Mouse (Mus musculus): ENCODE data around the gene 0610040J01Rik. TPM values are rescaled to one million over a fixed set of nuclear protein-coding genes. Genes with fewer than 3 reads are reported as not detected.
A peak's percentile ranks its signal among the peaks of the same experiment; 100 is the strongest.

The 0610040J01Rik gene
- polyA plus RNA-seq, 1 experiment from 2014 or later, result 3.6 TPM

DNA sequence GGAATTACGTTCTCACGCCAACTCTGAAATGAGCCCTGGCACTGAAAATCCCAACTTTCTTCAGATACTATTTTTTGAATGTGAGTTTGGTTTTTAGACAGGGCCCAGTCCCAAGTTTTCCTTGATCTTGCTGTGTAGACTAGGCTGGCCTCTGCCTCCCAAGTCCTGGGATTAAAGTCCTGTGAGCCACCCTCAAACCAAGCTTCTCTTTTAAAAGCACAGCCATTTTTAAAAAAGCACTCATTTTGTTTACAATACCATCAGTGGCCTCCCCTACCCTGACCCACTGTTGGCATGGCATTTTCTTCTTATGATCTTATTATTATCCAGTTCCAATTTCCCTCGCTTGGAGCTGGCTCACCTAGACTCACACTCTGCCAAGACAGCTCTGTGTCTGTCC is 22.3 kb downstream of the 0610040J01Rik start:
- no peak overlapping the region for H3K27ac ChIP-seq (replicated peaks)
- no peaks in the 10 kb centered on the region for H3K27me3 ChIP-seq
- 78% methylated on average over 3 of the region's 3 CpGs for WGBS
- no peaks in the 10 kb centered on the region for H3K36me3 ChIP-seq
- ATAC-seq (ENCODE audit: low FRiP score, low read depth), result no peak
- no peak overlapping the region for H3K4me3 ChIP-seq
- no peak overlapping the region for H3K4me2 ChIP-seq
- H3K4me1 ChIP-seq (replicated peaks), result no peaks in the 10 kb centered on the region
- H3K9me3 ChIP-seq, result no peaks in the 10 kb centered on the region
- H3K9ac ChIP-seq, result no peak overlapping the region

GRCm38 (mm10) chr5:63837115-63837514 is 25.0 kb downstream of the 0610040J01Rik start:
- Histone ChIP-seq H3K4me2 (no peak overlapping the region), H3K36me3 (no peaks in the 10 kb centered on the region), H3K9me3 (no peaks in the 10 kb centered on the region), H3K4me1 (replicated peaks) (no peaks in the 10 kb centered on the region), H3K27me3 (no peaks in the 10 kb centered on the region), H3K4me3 (no peak overlapping the region), H3K27ac (replicated peaks) (no peak overlapping the region), H3K9ac (no peak overlapping the region)
- 92% methylated on average over 5 of the region's 5 CpGs for WGBS
- no peak for ATAC-seq (ENCODE audit: low FRiP score, low read depth)

DNA sequence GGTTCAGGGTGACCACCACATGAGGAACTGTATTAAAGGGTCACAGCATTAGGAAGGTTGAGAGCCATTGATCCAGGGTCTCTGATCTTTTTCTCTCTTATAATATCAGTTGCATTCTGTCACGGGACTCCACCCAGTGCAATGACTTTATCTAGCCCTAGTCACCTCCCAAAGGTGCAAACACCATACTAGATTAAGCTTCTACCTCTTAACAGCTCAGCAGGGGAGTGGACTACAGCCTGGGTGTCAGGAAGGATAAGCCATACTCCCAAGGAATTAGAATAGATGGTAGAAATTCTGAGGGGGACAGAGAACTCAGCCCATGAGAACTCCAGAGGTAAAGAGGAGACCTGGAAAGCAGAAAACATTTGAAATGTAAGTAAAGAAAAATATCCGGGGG is 25.7 kb downstream of the 0610040J01Rik start:
- H3K4me3 ChIP-seq, result no peak overlapping the region
- no peak overlapping the region for H3K27ac ChIP-seq (replicated peaks)
- no peak for ATAC-seq (ENCODE audit: low FRiP score, low read depth)
- no peaks in the 10 kb centered on the region for H3K27me3 ChIP-seq
- no peak overlapping the region for H3K9ac ChIP-seq
- H3K9me3 ChIP-seq, result no peaks in the 10 kb centered on the region
- H3K4me1 ChIP-seq (replicated peaks), result no peaks in the 10 kb centered on the region
- H3K4me2 ChIP-seq, result no peak overlapping the region
- WGBS, result 95% methylated on average over 2 of the region's 2 CpGs
- no peaks in the 10 kb centered on the region for H3K36me3 ChIP-seq

DNA sequence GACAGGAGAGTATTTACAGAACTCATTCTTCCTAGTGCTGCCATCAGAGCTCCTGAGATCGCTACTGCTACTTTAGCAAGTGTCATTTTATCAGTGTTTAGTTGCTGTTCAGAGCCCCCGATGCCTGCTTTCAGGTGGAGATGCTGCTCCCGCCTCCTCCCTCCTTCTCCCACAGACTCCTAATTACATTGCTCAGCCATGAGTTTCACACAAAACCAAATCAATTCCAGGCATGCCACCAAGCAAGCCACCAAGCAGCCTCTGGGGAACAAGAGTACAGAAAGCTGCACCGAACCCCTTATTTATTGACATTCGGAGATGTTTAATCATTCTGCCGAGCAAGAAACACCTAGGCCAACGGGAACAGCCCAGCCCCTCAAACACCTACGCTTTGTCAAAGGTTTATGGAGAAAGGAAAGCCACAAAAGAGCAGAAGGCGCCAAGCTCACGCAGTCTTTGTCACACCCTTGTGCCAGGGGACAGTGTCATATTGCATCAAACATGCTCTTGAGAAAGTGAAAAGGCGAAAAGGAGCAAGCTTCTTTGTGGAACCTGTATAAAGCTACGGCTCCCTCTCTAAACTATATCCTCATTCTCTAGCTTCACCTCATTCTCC is 27.7 kb downstream of the 0610040J01Rik start:
- Histone ChIP-seq H3K9ac (no peak overlapping the region), H3K9me3 (no peaks in the 10 kb centered on the region), H3K27me3 (no peaks in the 10 kb centered on the region), H3K4me2 (no peak overlapping the region), H3K4me1 (replicated peaks) (no peaks in the 10 kb centered on the region), H3K4me3 (no peak overlapping the region), H3K27ac (replicated peaks) (peak overlapping the region; percentile 34; the same call in 1 of the 2 replicates), H3K36me3 (no peaks in the 10 kb centered on the region)
- WGBS, result 65% methylated on average over 12 of the region's 12 CpGs
- ATAC-seq (ENCODE audit: low FRiP score, low read depth), result 0 out of 2 replicates have a peak, but pooled peaks have one; percentile 6

- no peak overlapping the region for H3K4me2 ChIP-seq
Measured at GRCm38 (mm10) chr5:63847080-63847479, 34.9 kb downstream of the 0610040J01Rik start.

DNA sequence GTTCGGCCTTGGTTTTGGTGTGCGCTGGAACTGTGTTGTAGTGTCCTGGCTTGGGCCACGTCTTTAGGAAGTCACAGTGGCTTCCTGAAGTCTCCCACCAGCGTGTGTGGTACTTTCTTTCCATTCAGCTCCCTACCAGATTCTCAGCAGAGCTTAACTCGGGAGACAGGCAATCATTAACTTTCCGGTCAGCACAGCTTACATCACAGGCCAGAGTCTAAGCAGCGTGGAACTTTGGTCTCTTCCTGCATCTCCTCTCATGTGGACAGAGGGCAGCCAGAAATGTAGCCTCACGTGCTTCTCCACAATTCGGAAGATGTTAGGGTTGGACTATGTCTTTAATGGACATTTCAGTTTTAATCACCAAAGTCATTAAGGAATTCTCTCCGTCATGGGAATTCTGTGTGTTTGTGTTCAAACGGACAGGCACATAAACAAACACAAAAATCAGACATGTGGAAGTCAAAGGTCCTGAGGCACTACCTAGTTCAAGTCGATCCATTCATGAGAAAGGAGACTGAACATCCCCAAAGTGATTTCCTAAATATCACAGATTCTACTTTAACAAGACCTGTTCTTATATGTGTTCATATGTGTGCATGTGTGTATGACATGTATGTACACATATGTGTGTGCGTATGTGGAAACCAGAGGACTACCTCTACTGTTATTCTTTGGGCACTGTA is 35.5 kb downstream of the 0610040J01Rik start:
- H3K9ac ChIP-seq, result no peak overlapping the region
- 85% methylated on average over 13 of the region's 13 CpGs for WGBS
- no peaks in the 10 kb centered on the region for H3K4me1 ChIP-seq (replicated peaks)
- H3K4me3 ChIP-seq, result no peak overlapping the region
- no peak overlapping the region for H3K27ac ChIP-seq (replicated peaks)
- no peak for ATAC-seq (ENCODE audit: low FRiP score, low read depth)
- no peaks in the 10 kb centered on the region for H3K9me3 ChIP-seq
- H3K27me3 ChIP-seq, result no peaks in the 10 kb centered on the region
- no peaks in the 10 kb centered on the region for H3K36me3 ChIP-seq
- H3K4me2 ChIP-seq, result no peak overlapping the region

More at GRCm38 (mm10) chr5:63847080-63847479, 34.9 kb downstream of the 0610040J01Rik start:
- no peaks in the 10 kb centered on the region for H3K27me3 ChIP-seq
- H3K4me1 ChIP-seq (replicated peaks), result no peaks in the 10 kb centered on the region
- H3K4me3 ChIP-seq, result no peak overlapping the region
- no peaks in the 10 kb centered on the region for H3K9me3 ChIP-seq
- no peak overlapping the region for H3K9ac ChIP-seq
- WGBS, result 91% methylated on average over 8 of the region's 8 CpGs
- ATAC-seq (ENCODE audit: low FRiP score, low read depth), result no peak
- H3K27ac ChIP-seq (replicated peaks), result no peak overlapping the region
- H3K36me3 ChIP-seq, result no peaks in the 10 kb centered on the region

GRCm38 (mm10) chr5:63858901-63859300 is 46.7 kb downstream of the 0610040J01Rik start:
- no peak for ATAC-seq (ENCODE audit: low FRiP score, low read depth)

GRCm38 (mm10) chr5:63867421-63867820 is 55.3 kb downstream of the 0610040J01Rik start:
- Histone ChIP-seq H3K9ac (no peak overlapping the region), H3K4me2 (no peak overlapping the region), H3K36me3 (no peaks in the 10 kb centered on the region), H3K9me3 (no peaks in the 10 kb centered on the region), H3K4me1 (replicated peaks) (peaks cover 7% of the 10 kb centered on the region), H3K27me3 (no peaks in the 10 kb centered on the region), H3K4me3 (no peak overlapping the region), H3K27ac (replicated peaks) (no peak overlapping the region)
- WGBS, result 20% methylated on average over 3 of the region's 3 CpGs
- no peak for ATAC-seq (ENCODE audit: low FRiP score, low read depth)

More at GRCm38 (mm10) chr5:63858901-63859300, 46.7 kb downstream of the 0610040J01Rik start:
- Histone ChIP-seq H3K4me2 (no peak overlapping the region), H3K27ac (replicated peaks) (no peak overlapping the region), H3K27me3 (no peaks in the 10 kb centered on the region), H3K4me3 (no peak overlapping the region), H3K9me3 (no peaks in the 10 kb centered on the region), H3K4me1 (replicated peaks) (no peaks in the 10 kb centered on the region), H3K9ac (no peak overlapping the region), H3K36me3 (no peaks in the 10 kb centered on the region)
- WGBS, result 89% methylated on average over 8 of the region's 8 CpGs

- Histone ChIP-seq H3K9me3 (no peaks in the 10 kb centered on the region), H3K4me1 (replicated peaks) (peaks cover 11% of the 10 kb centered on the region), H3K36me3 (no peaks in the 10 kb centered on the region), H3K27me3 (no peaks in the 10 kb centered on the region), H3K9ac (no peak overlapping the region), H3K4me2 (peak overlapping the region; percentile 22), H3K4me3 (no peak overlapping the region), H3K27ac (replicated peaks) (peak overlapping the region; percentile 17; the same call in 1 of the 2 replicates)
- peak; percentile 73 for ATAC-seq (ENCODE audit: low FRiP score, low read depth)
- WGBS, result 31% methylated on average over 17 of the region's 17 CpGs
Measured at GRCm38 (mm10) chr5:63872176-63872932, 60.2 kb downstream of the 0610040J01Rik start.

GRCm38 (mm10) chr5:63874880-63875279 is 62.7 kb downstream of the 0610040J01Rik start:
- Histone ChIP-seq H3K36me3 (no peaks in the 10 kb centered on the region), H3K4me3 (no peak overlapping the region), H3K9ac (no peak overlapping the region), H3K27me3 (no peaks in the 10 kb centered on the region), H3K4me1 (replicated peaks) (peaks cover 11% of the 10 kb centered on the region), H3K27ac (replicated peaks) (no peak overlapping the region), H3K4me2 (no peak overlapping the region), H3K9me3 (no peaks in the 10 kb centered on the region)
- 60% methylated on average over 16 of the region's 16 CpGs for WGBS
- no peak for ATAC-seq (ENCODE audit: low FRiP score, low read depth)

DNA sequence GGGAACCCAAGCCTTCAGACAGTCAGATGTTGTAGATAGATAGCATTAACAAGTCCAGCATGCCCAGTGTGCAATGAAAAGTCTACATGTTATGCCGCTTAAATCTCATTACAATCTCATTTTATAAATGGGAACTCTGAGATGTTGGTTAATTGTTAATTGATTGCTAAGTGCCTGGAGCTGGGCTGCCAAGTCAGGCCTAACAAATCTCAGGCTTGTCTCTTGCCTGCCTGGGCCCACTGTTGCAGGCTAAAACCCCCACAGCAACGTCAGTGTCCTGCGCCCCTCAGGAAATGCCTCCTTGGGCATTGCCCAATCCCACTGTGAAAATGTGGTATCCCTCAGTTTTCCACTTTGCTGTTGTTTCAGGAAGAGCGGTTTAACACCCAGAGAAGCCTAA is 63.9 kb downstream of the 0610040J01Rik start:
- ATAC-seq (ENCODE audit: low FRiP score, low read depth), result no peak

DNA sequence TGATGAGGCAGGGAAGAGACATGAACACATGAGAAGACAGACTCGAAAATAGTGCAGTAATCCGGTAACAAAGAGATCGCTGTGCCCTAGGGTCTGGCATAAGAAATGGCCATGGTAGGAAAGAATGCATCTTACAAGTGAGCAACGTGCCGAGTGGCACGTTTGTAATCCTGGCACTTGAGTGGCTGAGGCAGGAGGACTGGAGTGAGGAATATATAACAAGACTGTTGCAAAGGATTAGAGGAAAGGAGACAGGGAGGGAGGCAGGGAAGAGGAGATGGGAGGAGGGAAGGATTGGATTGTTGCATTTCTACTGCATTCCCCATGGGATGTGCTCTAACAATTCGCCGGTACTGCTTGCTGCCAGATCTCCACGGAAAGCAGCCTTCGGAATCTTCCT is 66.9 kb downstream of the 0610040J01Rik start:
- no peak for ATAC-seq (ENCODE audit: low FRiP score, low read depth)
- no peaks in the 10 kb centered on the region for H3K36me3 ChIP-seq

More for the DNA sequence above, 63.9 kb downstream of the 0610040J01Rik start:
- 80% methylated on average over 4 of the region's 4 CpGs for WGBS
- Histone ChIP-seq H3K36me3 (no peaks in the 10 kb centered on the region), H3K4me1 (replicated peaks) (peaks cover 11% of the 10 kb centered on the region), H3K9ac (no peak overlapping the region), H3K9me3 (no peaks in the 10 kb centered on the region), H3K27me3 (no peaks in the 10 kb centered on the region), H3K4me2 (no peak overlapping the region), H3K4me3 (no peak overlapping the region), H3K27ac (replicated peaks) (no peak overlapping the region)

More for the DNA sequence above, 66.9 kb downstream of the 0610040J01Rik start:
- H3K9me3 ChIP-seq, result no peaks in the 10 kb centered on the region
- no peaks in the 10 kb centered on the region for H3K4me1 ChIP-seq (replicated peaks)
- no peak overlapping the region for H3K27ac ChIP-seq (replicated peaks)
- WGBS, result 74% methylated on average over 10 of the region's 10 CpGs
- H3K27me3 ChIP-seq, result no peaks in the 10 kb centered on the region
- no peak overlapping the region for H3K4me2 ChIP-seq
- H3K9ac ChIP-seq, result no peak overlapping the region
- H3K4me3 ChIP-seq, result no peak overlapping the region

Measured in hindbrain, embryonic 15.5 days (tissue).